Mouse (Mus musculus): ENCODE results near the gene Zfp771.

GRCm38 (mm10) chr7:127259186-127259905 lies 15.3 kb downstream of the Zfp771 start:
- no peak for TF ChIP-seq CTCF (IDR thresholded peaks at IDR 0.05; ENCODE audit: control insufficient read depth, insufficient read depth, low read length)
- no peak for TF ChIP-seq POLR2A (IDR thresholded peaks at IDR 0.05; ENCODE audit: borderline replicate concordance, control insufficient read depth, low read depth, low read length)
